Mouse (Mus musculus): ENCODE results near the gene Nutf2-ps1. TPM values are rescaled to one million over a fixed set of nuclear protein-coding genes. Genes with fewer than 3 reads are reported as not detected.
"Not testable (repeated sequence)": the region's sequence is repeated elsewhere in the genome, so short reads cannot be mapped to it uniquely, and the experiment has no call there.

Nutf2-ps1 gene
- 10 to 100 TPM; 83.4 to 96.6 TPM for total RNA-seq (2021)
- long read RNA-seq, experiment 1, transcript Nutf2-ps1-201 (1 exons, 901 nt), result major isoform, 8 of 8 reads
- long read RNA-seq, experiment 1, partial matches to known transcripts, result 0 of 8 reads
- long read RNA-seq, experiment 1, other reads (novel, unspliced or antisense), result 0 of 8 reads
- long read RNA-seq, experiment 2, transcript Nutf2-ps1-201 (1 exons, 901 nt), result major isoform, 6 of 6 reads
- long read RNA-seq, experiment 2, partial matches to known transcripts, result 0 of 6 reads
- long read RNA-seq, experiment 2, other reads (novel, unspliced or antisense), result 0 of 6 reads

GRCm38 (mm10) chr19:53588968-53589367, at the start of gene Nutf2-ps1:
Nutf2-ps1 (minus strand) TSS chr19:53589068.
- not testable (repeated sequence) for DNase-seq

DNA sequence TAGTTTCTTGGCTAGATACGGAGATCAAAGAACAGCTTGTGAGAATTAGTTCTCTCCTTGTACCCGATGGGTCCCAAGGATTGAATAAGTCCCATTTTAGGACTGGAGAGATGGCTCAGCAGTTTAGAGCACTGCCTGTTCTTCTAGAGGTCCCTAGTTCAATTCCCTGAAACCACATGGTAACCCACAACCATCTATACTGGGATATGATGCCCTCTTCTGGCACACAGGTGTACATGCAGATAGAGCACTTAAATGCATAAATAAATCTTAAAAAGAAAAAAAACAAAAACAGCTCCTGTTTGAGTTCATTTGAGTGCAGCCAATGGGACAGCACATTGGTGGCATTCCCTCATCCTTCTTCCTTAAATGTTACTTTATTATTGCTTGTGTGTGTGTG, 49.2 kb upstream of the Nutf2-ps1 start:
- DNase-seq, result no peak

- no peak for DNase-seq
Observed at GRCm38 (mm10) chr19:53621681-53622080, 32.8 kb upstream of the Nutf2-ps1 start.

GRCm38 (mm10) chr19:53608921-53609320, 20.1 kb upstream of the Nutf2-ps1 start:
- DNase-seq, result no peak

GRCm38 (mm10) chr19:53601363-53601655, 12.4 kb upstream of the Nutf2-ps1 start:
- no peak for DNase-seq

GRCm38 (mm10) chr19:53600549-53601362, 11.9 kb upstream of the Nutf2-ps1 start:
- peak; percentile 64 for DNase-seq

DNA sequence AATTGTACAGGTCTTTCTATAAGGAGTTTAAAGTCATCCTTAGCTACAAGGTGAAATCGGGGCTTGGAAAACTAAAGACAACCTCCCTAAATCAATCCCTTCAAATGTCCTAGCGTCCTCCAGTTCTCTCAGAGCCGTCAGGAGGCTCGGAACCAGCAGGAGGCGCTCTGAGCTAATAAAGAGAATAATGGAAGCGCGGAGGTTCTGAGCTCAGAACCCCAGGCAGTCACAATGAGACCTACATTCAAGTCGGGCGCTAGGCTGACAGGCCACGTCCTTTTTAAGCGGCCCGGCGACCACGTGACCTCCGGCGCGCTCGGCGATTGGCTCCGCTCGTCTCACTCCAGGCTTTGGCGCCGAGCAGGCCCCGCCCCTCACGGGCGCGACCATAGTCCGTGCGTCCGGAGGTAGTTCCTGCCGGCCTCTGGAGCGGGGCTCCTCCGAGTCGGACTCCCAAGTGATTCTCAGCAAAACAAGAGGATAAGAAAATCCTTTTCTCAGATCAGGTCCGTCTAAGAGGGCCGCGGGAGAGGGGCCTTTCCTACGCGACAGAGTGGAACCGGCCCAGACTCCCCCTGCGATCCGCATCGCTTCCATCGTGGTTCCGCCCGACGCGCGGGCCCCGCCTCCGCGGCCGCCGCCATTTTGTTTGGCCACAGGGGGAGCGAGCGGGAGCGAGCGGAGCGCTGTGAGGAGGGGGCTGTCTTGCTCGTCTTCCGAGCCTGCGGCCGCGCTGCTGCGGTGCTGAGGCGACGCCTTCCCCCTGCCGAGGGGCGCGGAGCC, 11.1 kb upstream of the Nutf2-ps1 start, which contains the start of gene Smc3:
TSS of gene Smc3 (plus strand) at position 642 of the 783 bp plus-strand sequence.
- DNase-seq, result peak; percentile 99

- no peak for DNase-seq
Observed at GRCm38 (mm10) chr19:53596723-53597474, 8.0 kb upstream of the Nutf2-ps1 start.

GRCm38 (mm10) chr19:53587686-53588085, 1.2 kb downstream of the Nutf2-ps1 start:
- DNase-seq, result not testable (repeated sequence)

- DNase-seq, result not testable (repeated sequence)
Observed at GRCm38 (mm10) chr19:53580271-53580670, 8.6 kb downstream of the Nutf2-ps1 start.

GRCm38 (mm10) chr19:53578597-53579252, 10.1 kb downstream of the Nutf2-ps1 start:
- peak; percentile 46 for DNase-seq

- DNase-seq, result no peak
Observed at GRCm38 (mm10) chr19:53577025-53577800, 11.7 kb downstream of the Nutf2-ps1 start.

DNA sequence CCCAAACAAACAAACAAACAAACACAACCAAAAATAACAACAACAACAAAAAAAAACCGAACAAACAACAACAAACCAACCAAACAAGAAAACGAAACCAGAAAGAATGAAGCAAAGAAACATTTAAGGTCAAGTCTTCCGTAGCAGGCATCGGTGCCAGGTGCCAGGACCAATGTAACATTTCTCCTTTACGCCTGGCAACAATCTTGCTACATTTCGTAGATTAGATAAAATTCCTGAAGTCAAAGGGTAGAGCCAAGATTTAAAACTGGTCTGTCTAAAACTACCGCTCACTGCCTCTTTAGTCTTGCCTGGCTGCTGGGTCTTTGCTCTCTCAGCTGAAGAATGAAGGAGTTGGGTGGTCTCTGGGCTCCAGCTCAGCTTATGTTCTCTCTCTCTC, 12.8 kb downstream of the Nutf2-ps1 start:
- DNase-seq, result no peak

DNA sequence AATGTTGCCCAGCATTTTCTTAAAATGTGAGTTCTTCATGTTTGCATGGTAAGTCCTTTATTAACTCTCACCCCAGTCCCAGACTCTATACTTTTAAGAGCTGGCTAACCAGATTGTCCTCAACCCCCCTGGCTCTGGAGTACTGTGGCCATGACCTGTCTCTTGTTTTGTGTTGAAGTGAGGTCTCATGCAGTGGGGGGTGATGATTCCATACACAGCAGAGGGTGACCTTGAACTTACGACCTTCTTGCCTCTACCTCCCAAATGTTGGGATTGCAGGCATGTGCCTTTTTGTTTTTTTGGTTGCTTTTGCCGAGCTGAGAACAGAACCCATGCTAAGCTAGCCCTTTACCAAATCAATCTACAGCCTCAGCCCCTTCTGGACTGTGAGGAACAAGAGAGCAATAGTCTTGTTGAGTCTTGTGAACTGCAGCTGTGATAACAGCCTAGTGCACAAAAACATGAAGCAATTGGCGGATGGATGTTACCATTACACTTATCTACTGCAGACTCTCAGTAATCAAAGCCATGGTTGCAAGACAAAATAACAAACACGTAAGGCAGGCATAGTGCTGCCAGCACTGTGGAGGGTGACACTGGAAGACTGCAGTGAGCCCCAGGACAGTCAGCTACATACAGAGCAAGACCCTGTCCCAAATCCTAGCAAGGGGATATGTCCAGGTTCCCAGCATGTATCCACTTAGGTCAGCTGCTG, 13.4 kb downstream of the Nutf2-ps1 start:
- no peak for DNase-seq

GRCm38 (mm10) chr19:53574546-53574945, 14.3 kb downstream of the Nutf2-ps1 start:
- no peak for DNase-seq

GRCm38 (mm10) chr19:53574131-53574530, 14.7 kb downstream of the Nutf2-ps1 start:
- DNase-seq, result no peak

DNA sequence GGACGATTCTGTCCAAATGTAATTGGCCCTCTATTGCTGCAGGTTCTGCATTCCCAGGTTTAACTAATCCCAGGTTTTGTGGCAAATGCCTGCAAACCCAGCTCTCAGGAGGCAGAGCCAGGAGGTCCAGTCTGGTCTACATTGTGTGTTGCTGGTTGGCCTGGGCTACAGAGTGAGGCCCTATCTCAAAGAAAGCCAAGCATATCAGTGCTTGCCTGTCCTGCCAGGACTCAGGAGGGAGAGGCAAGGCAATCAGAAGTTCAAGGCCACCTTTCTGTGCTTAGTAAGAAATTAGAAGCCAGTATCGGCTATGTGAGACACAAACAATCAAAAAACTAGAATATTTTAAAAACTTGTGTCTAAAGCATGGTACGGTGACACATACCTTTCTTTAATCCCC, 15.7 kb downstream of the Nutf2-ps1 start:
- DNase-seq, result no peak

DNA sequence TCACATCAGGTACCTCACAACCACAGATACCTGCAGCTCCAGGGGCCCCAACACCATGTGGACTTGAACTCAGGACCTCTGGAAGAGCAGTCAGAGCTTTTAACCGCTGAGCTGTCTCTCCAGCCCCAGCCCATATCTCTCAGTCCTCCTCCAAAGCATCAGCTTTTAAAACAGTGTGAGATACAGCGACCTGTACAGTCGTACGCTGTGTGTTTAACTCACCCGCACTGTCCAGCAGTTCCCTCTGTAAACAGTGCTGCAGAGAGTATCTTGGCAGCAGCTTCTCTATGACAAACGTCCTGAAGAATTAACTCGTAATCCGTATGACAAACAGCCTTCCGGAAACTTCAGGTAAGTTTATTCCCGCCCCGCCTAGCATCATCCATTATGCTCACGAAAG, 16.3 kb downstream of the Nutf2-ps1 start:
- no peak for DNase-seq

- DNase-seq, result no peak
Observed at GRCm38 (mm10) chr19:53571501-53572428, 17.1 kb downstream of the Nutf2-ps1 start.
